Mouse (Mus musculus): ENCODE measurements around the gene 4930474N05Rik. TPM values are rescaled to one million over a fixed set of nuclear protein-coding genes. Genes with fewer than 3 reads are reported as not detected.

4930474N05Rik gene
- polyA plus RNA-seq, 1 experiment, result 17.4 TPM

DNA sequence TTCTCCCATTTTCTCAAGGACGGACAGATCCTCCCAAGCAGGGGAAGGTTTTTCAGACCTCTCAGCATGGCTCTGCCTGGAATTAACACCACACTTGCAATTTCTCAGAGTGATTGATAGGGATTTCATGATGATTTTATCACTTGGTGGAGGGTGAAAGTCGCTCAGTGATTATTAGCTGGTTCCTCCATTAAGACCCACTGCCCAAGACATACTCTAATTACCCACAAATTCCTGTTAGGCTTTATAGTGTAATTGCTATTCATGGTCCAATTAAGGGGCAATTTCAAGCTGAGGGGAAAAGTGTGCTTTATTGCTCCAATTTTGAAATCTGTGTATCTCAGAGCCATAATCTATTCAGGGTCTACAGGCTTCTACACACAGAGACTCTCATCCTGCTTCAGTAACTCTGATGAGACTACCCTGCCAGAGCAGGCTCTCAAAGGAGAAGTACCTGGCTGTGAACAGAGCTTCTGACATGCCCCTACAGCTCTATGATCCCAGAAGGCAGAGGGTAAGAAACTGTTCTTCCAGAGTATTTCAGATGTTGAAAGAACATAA, 29.1 kb downstream of the 4930474N05Rik start:
- no peak for TF ChIP-seq POLR2A (IDR thresholded peaks at IDR 0.05; ENCODE audit: control insufficient read depth, low read depth, low read length)
- no peak for TF ChIP-seq CTCF (IDR thresholded peaks at IDR 0.05; ENCODE audit: control insufficient read depth, insufficient read depth, insufficient replicate concordance, low read depth, low read length)
- Histone ChIP-seq H3K27me3 (ENCODE audit: control insufficient read depth, insufficient read depth, low read length) (no peaks in the 10 kb centered on the region), H3K27ac (ENCODE audit: control insufficient read depth, insufficient read depth, low read depth, low read length) (no peak overlapping the region), H3K4me3 (ENCODE audit: control insufficient read depth, low read depth, low read length) (no peak overlapping the region), H3K36me3 (ENCODE audit: control insufficient read depth, insufficient read depth, low read length) (no peaks in the 10 kb centered on the region), H3K4me1 (ENCODE audit: control insufficient read depth, insufficient read depth, low read length) (no peaks in the 10 kb centered on the region)

DNA sequence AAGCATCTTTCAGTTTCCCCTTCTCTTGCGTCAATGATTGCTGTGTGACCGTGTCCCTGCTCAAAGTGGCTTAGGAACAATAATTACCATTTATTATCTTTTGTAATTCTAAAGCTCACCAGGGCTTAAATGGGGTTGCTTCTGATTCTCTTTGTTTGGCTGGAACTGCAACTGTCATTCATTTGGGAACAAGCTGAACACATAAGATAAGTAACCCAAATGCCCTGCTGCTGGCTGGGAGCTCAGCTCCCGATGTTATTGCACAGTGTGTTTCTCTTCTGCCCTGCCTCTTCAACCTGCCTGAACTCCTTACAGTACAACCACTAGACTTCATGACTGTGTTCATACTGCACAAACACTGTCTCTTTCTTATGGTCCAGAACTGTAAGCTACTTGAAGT, 41.0 kb downstream of the 4930474N05Rik start:
- no peak overlapping the region for H3K4me3 ChIP-seq (ENCODE audit: control insufficient read depth, low read depth, low read length)
- TF ChIP-seq POLR2A (IDR thresholded peaks at IDR 0.05; ENCODE audit: control insufficient read depth, low read depth, low read length) (no peak), CTCF (IDR thresholded peaks at IDR 0.05; ENCODE audit: control insufficient read depth, insufficient read depth, insufficient replicate concordance, low read depth, low read length) (no peak)
- no peaks in the 10 kb centered on the region for H3K36me3 ChIP-seq (ENCODE audit: control insufficient read depth, insufficient read depth, low read length)
- no peak overlapping the region for H3K27ac ChIP-seq (ENCODE audit: control insufficient read depth, insufficient read depth, low read depth, low read length)
- no peaks in the 10 kb centered on the region for H3K4me1 ChIP-seq (ENCODE audit: control insufficient read depth, insufficient read depth, low read length)
- H3K27me3 ChIP-seq (ENCODE audit: control insufficient read depth, insufficient read depth, low read length), result no peaks in the 10 kb centered on the region

DNA sequence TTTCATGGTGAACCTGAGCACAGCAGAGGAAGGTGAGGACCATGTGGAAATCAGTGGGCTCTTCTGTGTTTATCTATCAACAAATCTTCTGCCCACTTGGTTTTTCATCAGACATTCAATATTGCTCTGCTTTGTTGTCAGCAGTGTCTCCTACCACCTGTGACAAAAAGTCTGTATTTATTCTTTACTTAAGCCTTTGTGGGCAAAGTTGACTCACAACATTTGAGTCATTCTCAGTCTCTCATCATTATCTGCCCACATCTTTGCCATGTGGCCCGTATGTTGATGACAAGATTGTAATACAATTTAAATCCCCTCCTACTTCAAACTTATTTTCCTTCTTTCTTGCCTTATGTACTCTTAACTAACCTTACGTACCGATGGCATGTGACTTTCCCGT, 43.0 kb downstream of the 4930474N05Rik start:
- Histone ChIP-seq H3K36me3 (ENCODE audit: control insufficient read depth, insufficient read depth, low read length) (no peaks in the 10 kb centered on the region), H3K4me3 (ENCODE audit: control insufficient read depth, low read depth, low read length) (no peak overlapping the region)
- TF ChIP-seq POLR2A (IDR thresholded peaks at IDR 0.05; ENCODE audit: control insufficient read depth, low read depth, low read length) (no peak), CTCF (IDR thresholded peaks at IDR 0.05; ENCODE audit: control insufficient read depth, insufficient read depth, insufficient replicate concordance, low read depth, low read length) (no peak)

DNA sequence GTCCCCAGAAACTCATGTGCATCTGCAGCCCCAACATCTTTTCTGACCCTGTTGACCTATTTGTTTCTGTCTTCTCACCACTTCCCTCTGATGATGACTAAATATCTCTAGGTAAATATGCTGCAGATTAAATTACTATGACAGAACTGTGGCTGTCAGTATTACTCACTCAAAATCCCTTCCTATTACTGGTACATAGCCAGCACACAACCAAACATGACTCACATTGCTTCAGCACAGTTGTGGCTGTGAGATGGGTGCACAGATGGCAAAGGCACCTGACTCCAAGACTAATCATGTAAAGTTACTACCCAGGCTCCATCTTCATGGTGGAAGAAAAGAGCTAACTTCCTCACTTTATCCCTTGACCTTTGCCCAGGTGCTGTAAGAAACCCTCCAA, 50.5 kb downstream of the 4930474N05Rik start:
- Histone ChIP-seq H3K4me3 (ENCODE audit: control insufficient read depth, low read depth, low read length) (no peak overlapping the region), H3K4me1 (ENCODE audit: control insufficient read depth, insufficient read depth, low read length) (no peaks in the 10 kb centered on the region), H3K27me3 (ENCODE audit: control insufficient read depth, insufficient read depth, low read length) (no peaks in the 10 kb centered on the region), H3K27ac (ENCODE audit: control insufficient read depth, insufficient read depth, low read depth, low read length) (no peak overlapping the region), H3K36me3 (ENCODE audit: control insufficient read depth, insufficient read depth, low read length) (no peaks in the 10 kb centered on the region)
- TF ChIP-seq POLR2A (IDR thresholded peaks at IDR 0.05; ENCODE audit: control insufficient read depth, low read depth, low read length) (no peak), CTCF (IDR thresholded peaks at IDR 0.05; ENCODE audit: control insufficient read depth, insufficient read depth, insufficient replicate concordance, low read depth, low read length) (no peak)

More for the DNA sequence above, 43.0 kb downstream of the 4930474N05Rik start:
- Histone ChIP-seq H3K27me3 (ENCODE audit: control insufficient read depth, insufficient read depth, low read length) (no peaks in the 10 kb centered on the region), H3K4me1 (ENCODE audit: control insufficient read depth, insufficient read depth, low read length) (no peaks in the 10 kb centered on the region), H3K27ac (ENCODE audit: control insufficient read depth, insufficient read depth, low read depth, low read length) (no peak overlapping the region)
